Mouse (Mus musculus) CD4-positive, CD25-positive, alpha-beta regulatory T cell, adult 2 months (primary cell): ENCODE measurements around the gene Defb28.

Experiments
- DNase-seq: peaks from one replicate; pipeline ENCODE4 v3.0.0-alpha.2; 2012; ENCODE audit warnings: low read depth, low spot score

The Defb28 gene

DNA sequence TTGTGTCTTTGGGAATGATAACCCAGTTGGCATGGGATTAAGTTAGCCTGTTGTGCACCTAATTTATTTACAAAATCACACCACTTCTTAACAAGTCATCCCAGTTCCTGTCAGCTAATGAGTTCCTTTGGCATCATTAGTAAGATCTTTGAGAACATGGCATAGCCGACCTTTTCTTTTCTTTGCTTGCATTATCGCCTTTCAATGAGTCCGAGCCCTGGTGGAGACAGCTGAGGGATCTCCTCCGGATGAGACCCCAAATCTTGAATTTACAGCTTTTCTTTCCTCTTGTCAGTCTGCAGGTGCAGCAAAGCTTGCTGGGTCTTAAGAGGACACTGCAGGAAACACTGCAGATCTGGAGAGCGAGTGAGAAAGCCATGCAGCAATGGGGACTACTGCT is 51.0 kb downstream of the Defb28 start, which contains the start of gene Gm17416:
Gene Gm17416 (plus strand): TSS at position 301 of the 400 bp plus-strand sequence.
- no peak for DNase-seq

- DNase-seq, result no peak
Observed at GRCm38 (mm10) chr2:152569881-152570280, 51.8 kb downstream of the Defb28 start.

DNA sequence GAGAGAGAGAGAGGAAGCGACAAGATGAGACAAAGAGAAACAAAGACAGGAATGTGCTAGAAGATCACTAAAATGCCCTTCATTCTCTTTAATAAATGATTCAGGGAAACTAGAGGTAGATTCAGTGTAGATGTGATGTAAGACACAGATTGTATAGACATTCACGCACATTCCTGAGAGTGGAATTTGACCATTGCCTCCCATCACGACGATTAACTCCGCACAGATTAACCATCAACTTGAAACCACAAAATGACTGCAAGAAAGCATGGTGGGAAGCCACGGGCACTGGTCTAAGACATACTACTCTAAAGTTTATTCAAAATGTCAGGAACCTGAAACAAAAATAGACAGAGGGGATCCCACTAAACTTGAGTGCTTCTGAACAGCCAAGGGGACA is 52.3 kb downstream of the Defb28 start:
- DNase-seq, result no peak
